Mouse (Mus musculus) fat pad, adult 2 months (tissue): ENCODE results near the gene Jak2.

Experiments
- DNase-seq: peaks from one replicate; pipeline ENCODE4 v3.0.0-alpha.2; 2011; ENCODE audit warnings: low read depth, low spot score; ENCODE audit errors: extremely low read depth

Jak2 gene

DNA sequence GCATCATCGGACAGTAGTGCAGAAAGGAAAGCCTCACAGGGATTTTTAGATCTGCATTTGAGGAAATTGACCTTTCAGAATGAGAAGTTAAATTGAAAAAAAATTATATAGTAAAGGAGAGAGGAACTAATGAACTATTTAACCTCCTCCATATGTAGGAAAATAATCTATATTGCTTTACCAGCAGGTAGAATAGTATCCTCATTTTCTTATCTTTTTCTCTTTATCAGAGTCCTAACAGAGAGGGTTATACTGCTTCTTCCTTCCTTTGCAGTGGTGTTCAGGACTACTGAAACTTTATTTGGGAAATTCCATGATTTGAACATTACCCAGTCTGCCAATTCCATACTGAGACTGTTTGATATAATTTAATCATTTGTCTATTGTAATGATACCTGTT, 45.7 kb downstream of the Jak2 start:
- DNase-seq, result no peak

DNA sequence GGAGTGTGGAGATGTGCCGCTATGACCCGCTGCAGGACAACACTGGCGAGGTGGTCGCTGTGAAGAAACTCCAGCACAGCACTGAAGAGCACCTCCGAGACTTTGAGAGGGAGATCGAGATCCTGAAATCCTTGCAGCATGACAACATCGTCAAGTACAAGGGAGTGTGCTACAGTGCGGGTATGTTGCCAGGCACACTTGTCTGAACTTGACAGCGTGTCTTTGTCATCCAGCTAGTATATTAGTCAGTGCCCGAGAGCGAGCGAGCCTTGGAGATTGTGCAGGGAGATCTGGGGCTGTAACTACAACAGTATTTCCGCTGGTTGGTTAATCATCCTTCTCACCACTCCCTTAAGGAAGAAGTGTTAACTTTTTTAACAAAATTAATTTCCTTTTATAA, 49.3 kb downstream of the Jak2 start:
- peak; percentile 88 for DNase-seq

GRCm38 (mm10) chr19:29302119-29302518, 50.5 kb downstream of the Jak2 start:
- DNase-seq, result no peak

- no peak for DNase-seq
Measured at GRCm38 (mm10) chr19:29308832-29309231, 57.2 kb downstream of the Jak2 start.

DNA sequence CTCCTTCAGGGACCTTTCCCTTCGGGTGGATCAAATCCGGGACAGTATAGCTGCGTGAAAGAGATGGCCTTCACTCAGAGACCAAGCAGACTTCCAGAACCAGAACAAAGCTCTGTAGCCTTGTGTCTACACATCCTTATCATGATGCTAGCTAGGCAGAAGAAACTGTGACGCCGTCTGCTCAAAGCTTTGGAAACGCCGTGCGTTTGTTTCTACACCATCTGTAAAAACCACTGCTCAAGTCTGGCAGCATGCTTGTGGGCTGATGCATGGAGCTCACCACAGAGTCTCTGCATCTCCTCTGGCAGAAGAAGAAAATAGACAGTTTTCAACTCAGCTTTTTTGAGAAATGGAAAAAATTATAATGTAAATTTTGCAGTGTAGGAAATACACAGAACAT, 60.2 kb downstream of the Jak2 start:
- DNase-seq, result no peak

GRCm38 (mm10) chr19:29312661-29313060, 61.0 kb downstream of the Jak2 start:
- no peak for DNase-seq

- no peak for DNase-seq
Measured at GRCm38 (mm10) chr19:29323416-29324049, 71.9 kb downstream of the Jak2 start.

DNA sequence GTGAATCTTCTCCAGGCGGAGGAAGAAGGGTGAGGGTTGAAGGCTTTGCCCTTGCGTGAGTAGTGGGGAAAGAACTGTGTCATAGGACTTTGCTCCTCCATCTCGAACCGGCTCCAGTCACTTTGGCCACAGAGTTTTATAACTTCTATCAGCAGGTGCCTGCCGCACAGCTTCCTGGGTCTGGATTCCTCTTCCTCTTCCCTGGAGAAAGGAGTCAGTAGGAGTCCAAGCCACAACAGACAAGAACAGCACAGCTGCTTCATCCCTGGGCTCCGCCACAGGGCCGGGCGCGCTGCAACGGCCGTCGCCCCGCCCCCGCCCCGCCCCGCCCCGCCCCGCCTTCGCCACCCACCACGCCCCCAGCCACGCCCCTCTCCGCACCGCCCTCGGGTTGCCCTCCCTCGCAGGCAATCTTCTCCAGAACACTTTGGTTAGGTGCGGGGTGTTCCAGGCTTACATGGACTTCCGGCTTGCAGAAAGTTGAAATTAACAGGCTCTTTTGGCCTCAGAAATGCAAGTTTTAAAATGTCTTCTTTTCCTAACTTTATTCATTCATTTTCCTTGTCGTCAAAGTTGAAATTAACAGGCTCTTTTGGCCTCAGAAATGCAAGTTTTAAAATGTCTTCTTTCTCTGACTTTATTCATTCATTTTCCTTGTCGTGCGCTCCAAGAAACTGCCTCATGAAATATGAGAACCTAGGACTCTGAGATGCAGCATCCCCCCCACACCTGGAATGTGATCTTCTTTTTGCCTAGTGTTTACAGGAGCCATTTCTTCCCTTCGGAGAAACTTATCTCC, 73.6 kb downstream of the Jak2 start, which contains the start of gene Insl6:
TSS of gene Insl6 (minus strand) at position 304 of the 799 bp plus-strand sequence.
- DNase-seq, result no peak

DNA sequence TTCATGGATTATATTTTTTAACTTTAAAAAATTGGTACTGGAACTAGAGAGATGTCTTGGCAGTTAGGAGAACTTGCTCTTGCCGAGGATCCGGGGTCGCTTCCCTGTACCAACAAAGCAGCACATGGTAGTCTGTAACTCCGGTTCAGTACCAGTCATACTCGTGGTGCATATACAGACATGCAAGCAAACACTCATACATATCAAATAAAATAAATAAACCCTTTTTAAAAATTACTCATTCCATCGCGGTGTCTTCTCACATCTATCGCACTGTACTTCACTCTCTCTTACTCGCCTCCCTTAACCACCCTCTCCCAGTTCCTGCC, 74.2 kb downstream of the Jak2 start:
- DNase-seq, result no peak

- no peak for DNase-seq
Measured at GRCm38 (mm10) chr19:29326396-29326795, 74.8 kb downstream of the Jak2 start.

DNA sequence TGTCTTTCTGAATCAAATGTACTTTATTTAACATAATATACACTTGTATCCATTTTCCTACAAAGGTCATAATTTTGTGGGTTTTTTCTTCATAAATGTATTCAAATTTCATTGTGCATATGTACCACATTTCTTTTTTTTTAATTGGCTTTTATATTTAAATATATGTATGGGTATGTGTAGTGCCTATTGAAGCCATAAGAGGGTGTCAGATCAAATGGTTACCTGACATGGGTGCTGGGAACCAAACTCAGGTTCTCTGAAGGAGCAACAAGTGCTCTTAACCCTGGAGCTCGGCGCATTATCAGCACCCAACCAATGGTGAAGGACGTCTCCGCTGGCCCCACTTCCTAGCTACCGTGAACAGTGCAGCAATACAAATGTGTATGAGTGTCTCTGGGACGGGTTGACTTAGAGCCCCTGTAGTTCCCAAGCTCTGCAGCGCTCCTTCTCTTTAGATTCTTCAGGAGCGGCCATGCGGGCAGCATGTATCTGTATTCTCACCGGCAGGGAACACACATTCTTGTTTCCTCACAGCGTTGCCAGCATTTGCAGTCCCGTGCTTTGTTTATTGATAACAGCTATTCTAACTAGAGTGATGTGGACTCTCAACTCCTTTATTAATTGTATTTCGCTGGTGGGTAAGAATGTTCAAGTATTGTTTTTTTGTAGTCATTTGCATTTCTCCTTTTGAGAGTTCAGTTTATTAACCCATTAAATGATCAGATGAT, 75.4 kb downstream of the Jak2 start:
- no peak for DNase-seq

DNA sequence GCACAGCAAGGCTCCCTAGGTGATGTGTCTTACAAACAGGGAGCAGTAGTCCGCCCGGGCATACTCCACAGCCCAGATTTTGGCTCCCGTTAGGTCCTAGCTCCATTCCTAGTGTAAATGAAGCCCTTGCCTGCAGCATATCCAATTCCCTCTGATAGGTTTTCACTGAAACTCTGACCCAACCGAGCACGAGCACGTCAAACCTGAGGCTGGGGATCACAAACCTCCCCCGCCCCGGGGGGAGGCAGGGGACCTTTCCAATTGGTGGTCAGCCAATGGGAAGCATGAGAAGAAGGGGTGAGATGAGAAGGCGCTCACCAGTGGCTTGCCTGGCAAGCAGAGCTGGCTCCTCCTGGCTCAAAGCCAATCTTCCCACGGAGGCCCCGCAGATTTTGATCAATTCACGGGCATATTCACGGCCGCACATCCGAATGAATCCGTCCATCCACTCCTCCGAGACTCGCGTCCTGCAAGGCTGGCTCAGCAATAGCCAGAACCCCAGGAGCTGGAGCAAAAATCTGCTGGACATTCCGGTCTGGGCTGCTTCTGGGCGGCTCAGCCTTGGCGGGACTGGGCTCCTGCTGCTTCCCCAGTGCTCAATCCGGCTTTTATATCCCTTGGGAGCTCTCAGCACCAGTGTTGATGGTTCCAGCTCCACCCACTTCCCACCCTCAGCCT, 82.6 kb downstream of the Jak2 start, which contains the start of gene Rln1:
TSS of gene Rln1 (minus strand) at position 603 of the 678 bp plus-strand sequence.
- no peak for DNase-seq

- no peak for DNase-seq
Measured at GRCm38 (mm10) chr19:29336624-29337023, 85.0 kb downstream of the Jak2 start.

DNA sequence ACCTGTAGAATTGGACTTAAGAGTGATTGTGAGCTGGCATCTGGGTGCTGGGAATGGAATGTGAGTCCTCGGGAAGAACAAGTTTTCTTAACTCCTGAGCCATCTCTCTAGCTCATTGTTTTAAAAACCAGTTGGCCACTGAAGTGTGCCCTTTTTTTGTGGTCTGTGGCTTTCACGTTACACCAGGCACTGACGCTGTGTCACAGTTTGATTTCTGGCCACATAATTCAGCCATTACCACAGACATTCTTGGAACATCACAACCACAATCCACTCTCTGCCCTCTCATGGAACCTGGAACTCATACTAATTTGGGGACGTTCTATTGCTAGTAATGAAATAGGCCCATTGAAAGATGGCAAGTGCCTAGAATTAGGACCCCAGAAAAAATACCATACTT, 89.4 kb downstream of the Jak2 start:
- no peak for DNase-seq

GRCm38 (mm10) chr19:29342281-29342680, 90.7 kb downstream of the Jak2 start:
- DNase-seq, result no peak

DNA sequence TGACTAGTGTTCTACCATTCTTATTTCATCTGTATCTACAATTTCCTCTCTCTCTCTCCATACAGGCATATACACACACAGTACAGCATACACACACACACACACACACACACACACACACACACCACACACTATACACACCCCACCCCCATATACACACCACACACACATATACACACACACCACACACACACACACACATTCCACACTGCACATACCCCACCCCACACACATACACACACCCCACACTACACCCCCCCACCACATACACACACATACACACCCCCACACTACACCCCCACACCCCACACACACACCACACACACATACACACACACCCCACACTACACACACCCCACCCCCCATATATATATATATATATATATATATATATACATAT, 93.2 kb downstream of the Jak2 start:
- DNase-seq, result no peak

DNA sequence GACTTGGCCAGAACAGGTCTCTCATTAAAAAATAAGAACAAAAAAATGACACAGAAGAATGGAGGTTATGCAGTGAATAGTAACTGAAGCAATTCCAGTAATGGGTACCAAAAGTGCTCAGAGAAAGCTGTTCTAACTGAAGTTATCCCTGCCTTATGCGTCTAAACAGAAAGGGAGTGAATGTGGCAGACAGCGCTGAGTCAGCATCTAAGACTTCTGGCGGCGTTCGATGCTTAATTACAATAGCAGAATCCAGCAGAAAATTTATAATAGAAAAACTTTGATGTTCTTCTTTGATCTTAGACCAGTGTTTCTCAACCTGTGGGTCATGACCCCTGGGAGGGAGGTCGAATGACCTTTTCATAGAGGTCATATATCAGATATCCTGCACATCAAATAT, 94.0 kb downstream of the Jak2 start:
- DNase-seq, result no peak

DNA sequence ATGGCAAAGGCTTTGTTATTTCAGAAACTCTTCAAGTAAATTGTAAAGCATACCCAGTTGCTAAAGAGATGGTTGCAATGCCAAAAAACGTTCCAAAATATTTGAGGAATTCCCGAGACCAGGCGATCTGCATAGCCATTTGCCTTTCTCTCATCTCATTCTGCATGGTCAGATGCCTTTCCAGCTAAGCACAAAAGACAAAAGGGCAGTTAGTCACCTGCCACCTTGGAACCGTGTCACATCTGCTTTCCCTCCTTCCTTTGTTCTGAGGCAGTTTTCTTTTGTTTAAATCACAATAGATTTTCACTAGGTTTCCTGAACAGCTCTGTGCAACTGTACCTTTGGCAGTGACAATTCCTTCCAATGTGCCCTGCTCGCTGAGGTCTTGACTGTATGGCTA, 99.4 kb downstream of the Jak2 start:
- DNase-seq, result no peak

- no peak for DNase-seq
Measured at GRCm38 (mm10) chr19:29354895-29355877, 103.6 kb downstream of the Jak2 start.

DNA sequence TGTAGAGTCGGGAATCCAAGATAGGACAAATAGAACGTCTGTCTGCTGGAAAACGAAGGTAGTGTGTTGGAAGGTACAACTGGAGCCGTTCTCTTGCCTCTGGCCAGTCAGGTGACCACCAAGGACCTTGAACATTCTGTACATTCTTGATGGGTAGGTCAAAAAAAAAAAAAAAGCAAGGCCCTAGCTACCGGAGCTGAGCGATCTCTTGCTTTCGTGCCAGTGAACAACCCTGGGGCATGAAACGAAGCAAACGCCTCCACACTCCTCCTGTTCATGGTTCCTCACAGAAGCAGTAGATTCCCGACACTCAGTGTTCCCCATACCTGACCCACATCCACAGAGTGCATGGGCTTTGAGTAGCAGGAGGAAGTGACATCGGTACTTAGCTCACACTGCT, 104.7 kb downstream of the Jak2 start:
- no peak for DNase-seq
